Mouse (Mus musculus) thymus, postnatal 4 days (tissue): ENCODE results near the gene Gm5089.
"Not testable (repeated sequence)": the region's sequence is repeated elsewhere in the genome, so short reads cannot be mapped to it uniquely, and the experiment has no call there.

Experiments
- DNase-seq: peaks from one replicate; pipeline ENCODE4 v3.0.0; 2021

Gene Gm5089

GRCm38 (mm10) chr14:122463080-122463691, 12.3 kb upstream of the Gm5089 start:
- DNase-seq, result peak; percentile 23

DNA sequence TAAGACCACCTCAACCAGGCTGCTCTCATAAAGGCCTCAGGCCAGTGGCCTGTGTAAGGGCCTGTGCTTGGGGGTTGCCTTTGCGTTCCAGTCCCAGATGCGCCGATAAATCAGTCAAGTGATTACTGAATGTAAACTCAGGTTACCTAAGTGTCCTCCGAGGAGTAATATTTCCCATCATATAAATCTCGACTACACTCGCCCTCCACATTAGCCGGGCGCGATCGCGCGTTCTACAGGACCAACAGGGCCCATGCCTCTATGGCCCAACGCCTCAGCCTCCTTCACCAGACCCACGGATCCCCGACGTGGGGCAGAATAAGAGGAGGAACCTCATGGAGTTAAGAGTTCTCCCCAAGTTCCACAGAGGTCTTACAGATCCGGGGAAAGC, 11.8 kb upstream of the Gm5089 start:
- DNase-seq, result peak; percentile 8

- no peak for DNase-seq
Measured at GRCm38 (mm10) chr14:122461966-122462365, 11.1 kb upstream of the Gm5089 start.

- DNase-seq, result no peak
Measured at GRCm38 (mm10) chr14:122461500-122461899, 10.6 kb upstream of the Gm5089 start.

DNA sequence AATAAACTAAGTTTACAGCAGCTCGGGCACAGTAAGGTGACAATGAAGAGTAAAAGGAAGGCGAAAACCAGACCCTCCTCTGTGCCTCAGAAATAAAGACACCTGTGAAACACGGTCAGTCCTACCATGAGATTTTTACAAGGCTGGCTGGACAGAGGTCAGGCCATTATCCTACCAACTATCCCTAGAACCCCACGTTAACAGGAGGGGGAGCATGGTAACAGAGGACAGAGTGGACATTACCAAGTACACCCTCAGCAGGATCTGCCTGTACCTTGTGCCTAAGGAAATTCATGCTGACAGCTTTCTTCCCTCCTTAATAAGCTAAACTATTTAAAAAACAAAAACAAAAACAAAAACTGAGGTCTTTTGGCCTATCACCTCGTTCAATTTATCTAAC, 9.3 kb upstream of the Gm5089 start:
- DNase-seq, result no peak

DNA sequence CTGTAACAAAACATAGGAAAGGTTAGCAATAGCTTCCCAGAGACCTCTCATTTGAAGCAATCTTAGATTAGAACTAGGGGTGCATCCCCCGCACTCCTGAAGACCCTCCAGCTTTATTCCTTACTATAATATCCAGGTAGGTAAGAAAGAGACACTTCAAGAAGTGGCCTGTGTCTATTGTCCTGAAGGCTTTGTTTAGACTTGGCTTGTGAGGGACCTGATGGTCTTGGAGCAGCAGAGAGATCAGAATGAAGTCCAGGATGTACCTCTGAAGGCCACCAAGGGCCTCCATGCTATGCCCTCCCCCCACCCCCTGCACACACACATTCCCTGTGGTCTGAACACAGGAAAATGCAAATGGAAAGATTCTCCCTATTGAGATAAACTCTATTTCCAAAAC, 8.9 kb upstream of the Gm5089 start:
- DNase-seq, result no peak

- DNase-seq, result not testable (repeated sequence)
Measured at GRCm38 (mm10) chr14:122459332-122459731, 8.4 kb upstream of the Gm5089 start.

- DNase-seq, result no peak
Measured at GRCm38 (mm10) chr14:122455562-122455958, 4.6 kb upstream of the Gm5089 start.

GRCm38 (mm10) chr14:122454901-122455561, 4.1 kb upstream of the Gm5089 start:
- DNase-seq, result no peak

DNA sequence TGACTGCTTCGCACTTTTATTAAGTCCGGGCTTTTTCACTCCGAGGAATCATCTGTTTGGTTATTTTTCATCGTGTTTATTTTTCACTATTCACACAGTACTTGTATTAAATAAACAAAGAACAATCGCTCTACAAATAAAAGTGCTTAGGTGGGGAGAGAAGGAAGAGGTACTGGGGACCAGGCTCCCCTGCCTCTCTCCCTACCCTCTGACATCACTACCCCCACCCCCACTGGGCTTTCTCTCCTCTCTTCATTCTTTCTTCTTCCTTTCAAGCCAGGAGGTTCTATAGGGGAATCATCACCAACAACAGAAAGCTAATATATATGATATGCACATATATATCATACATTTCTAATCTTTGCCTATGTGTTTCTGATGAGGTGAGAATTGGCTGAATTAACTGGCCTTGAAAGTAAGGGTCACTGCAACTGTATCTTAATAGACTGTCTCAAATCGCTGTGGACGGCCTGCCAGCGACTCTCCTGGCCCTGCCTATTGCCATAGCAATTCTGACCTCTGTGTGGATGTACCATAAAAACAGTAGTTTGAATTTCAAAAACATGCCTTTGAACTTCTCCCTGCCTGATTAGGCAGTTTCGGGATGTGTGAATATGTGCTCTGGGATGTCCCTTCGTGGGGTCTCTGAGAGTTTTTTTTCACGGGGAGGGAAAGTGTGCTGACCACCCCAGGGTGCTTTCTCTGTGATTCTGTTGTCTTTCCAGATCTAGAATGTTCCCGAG, 3.3 kb upstream of the Gm5089 start:
- no peak for DNase-seq

- peak; percentile 14 for DNase-seq
Measured at GRCm38 (mm10) chr14:122453388-122453995, 2.6 kb upstream of the Gm5089 start.

DNA sequence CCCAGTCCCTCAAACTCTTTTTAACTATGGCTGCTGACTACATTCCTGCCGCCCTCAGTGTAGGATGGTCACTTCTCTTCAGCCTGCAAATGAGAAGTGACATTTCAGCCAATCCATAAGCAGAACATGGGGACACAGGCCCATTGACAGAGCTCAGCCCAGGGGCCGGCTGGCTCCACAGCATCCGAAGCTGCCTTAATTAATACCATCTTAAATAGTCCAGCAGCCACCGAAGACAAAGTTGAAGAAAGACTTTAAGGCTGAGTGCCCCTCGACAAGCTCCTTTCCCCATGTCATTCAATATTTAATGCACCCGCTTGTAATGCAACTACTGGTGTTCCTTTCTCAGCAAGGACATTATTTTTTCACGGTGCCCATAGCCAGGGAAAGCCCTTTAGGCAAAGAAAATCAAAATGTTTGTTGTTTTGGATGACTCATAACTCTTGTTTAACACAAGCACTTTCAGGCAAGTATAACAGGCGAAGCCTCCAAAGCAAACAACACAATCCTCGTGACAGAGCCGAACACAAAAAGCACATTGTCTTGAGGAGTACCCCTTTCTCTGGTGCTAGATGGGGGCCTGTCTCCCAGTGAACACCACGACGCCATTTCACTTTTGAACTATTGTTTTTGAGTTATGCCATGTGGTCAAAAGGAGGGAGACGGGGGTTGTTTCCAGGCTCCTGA, 1.9 kb upstream of the Gm5089 start:
- no peak for DNase-seq

GRCm38 (mm10) chr14:122451551-122452145, 733 bp upstream of the Gm5089 start:
- no peak for DNase-seq

DNA sequence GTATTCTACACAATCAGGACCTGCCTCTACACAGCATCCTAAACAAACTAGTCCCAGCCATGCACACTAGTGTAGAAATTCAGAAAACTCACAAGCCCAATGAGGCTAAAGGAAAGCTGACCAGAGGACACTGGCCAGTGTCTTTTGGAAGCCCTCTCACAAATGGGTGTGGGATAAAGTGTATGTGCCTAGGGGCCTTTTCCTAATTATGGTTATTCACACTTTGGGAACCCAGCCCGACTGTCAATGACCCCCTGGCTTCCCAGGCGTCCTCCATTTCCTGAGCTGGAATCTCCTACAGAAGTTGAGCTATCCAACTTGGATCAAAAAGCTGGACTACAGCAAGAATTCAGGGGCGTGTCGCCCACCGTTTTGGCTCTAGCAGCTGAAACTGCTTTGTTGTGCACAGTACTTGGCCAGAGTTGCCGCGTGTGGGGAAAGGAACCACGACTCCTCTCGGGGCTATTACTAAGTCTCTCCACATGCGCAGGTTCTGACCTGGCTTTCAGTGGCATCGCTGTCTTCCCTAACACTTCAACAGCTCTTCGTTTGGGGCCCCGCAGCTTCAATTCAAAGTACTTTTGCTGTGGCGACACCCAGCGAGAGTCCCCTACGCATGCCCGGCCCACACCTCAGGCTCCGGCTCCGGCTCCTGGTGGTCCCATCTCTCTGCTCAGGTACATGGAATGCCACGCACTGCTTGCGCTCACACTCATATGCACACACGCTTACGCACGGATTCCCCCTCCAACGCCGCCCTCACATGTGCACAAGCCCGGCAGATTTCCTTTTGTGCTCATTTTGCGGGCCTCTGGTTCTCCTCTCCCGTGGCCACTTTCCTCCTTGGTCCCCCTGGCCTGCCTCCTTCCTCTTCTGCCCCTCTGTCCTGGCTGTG, 1.1 kb downstream of the Gm5089 start:
- no peak for DNase-seq

DNA sequence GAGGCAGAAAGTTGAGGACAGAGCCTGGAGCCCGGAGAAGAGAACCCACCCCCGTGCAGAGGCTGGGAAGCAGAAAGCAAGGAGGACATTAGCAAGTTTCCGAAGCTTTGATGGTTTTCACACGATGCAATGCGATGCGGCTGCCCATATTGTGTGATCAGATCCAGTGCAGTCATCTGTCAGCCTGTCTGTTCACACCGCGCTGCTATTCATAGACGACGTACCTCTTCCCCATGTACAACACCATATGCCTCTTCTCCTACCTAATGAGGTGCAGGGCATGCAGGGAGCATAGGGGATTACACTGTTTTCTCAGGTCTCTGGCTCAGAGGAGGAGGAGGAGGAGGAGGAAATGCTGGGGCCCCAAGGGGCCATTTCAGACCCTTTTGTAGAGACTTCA, 14.1 kb downstream of the Gm5089 start:
- no peak for DNase-seq

GRCm38 (mm10) chr14:122434039-122434438, 16.9 kb downstream of the Gm5089 start:
- no peak for DNase-seq

GRCm38 (mm10) chr14:122432558-122432957, 18.4 kb downstream of the Gm5089 start:
- DNase-seq, result no peak

DNA sequence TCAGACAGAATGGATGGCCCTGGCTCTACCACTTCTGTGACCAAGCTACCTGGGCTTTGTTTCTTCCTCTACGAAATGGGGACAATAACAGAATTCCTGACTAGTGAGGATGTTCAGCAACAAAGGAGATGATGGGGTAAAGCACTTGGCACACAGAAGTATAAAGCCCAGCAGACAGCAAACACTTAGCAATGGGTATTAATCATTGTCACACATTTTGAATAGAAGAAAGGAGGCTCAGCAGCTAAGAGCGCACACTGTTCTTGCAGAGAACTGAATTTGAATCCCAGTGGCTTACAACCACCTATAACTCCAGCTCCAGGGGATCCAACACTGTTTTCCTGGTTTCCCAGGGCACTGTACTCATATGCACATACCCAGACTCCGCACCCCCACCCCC, 23.3 kb downstream of the Gm5089 start:
- DNase-seq, result no peak

DNA sequence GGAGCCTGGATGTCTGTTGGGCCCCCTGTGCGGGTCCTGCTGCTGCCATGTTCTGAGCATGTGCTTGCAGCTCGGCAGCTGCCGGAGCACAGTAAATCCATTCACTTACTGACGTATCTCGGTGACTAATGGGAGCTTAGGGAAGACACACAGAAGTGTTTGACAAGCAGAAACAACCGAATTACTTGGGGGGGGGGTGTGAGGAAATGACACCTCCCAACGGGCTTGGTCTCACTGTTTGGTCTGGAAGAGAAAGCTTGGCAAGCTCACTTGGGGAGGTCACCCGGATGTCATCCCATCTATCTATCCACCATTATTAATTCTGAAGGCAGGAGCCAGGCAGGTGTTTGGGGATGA, 23.7 kb downstream of the Gm5089 start:
- DNase-seq, result no peak

DNA sequence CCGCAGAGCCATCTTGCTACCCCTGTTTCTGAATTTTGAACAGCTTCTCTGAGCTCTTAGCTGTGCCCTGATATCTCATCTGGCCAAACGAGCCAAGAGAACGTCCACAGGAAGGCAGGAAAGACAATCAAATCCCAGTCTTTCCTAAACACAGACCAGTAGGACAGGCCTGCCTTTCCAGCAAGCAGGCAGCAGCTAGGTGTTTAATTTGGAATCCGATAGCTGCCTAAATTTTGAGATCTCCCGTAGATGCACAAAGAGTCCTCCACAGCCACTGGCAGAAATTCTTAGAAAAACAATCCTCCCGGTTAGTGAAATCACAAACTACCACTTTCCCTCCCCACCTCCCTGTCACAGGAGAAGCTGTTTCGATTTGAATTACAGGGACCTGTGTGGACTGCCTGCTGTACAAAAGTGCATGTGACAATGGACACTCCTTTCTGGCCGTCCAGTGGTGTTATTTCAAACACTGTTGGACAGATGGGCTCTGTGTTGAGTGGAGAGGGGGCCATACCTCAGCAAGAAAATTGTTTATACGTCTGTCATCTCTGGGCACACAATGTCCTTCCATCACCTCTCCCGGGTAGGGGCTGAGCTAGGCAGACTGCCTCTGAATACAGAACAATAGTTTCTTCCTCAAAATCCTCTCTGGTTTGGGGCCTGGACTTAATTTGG, 24.2 kb downstream of the Gm5089 start:
- no peak for DNase-seq

GRCm38 (mm10) chr14:122424441-122424840, 26.5 kb downstream of the Gm5089 start:
- no peak for DNase-seq
